Mouse (Mus musculus) heart, embryonic 16.5 days (tissue): ENCODE results near the gene Krtap9-1. TPM values are rescaled to one million over a fixed set of nuclear protein-coding genes. Genes with fewer than 3 reads are reported as not detected.
"Not testable (repeated sequence)": the region's sequence is repeated elsewhere in the genome, so short reads cannot be mapped to it uniquely, and the experiment has no call there.

Experiments used
- ATAC-seq: fragments of 200-750 bp; cut with Nextera tagmentation; replicated peaks from 2 replicates; pipeline ENCODE4 v1.8.0; 2017; ENCODE audit warnings: moderate number of reproducible peaks; ENCODE audit not compliant: insufficient read depth, low FRiP score; ENCODE audit errors: extremely low read depth
- H3K27ac ChIP-seq: fragments of 300-500 bp; sonication (generic); 2 replicates; pipeline ENCODE4 v1.5.1; 2014; ENCODE audit warnings: mild to moderate bottlenecking, low read length, control low read depth, moderate library complexity
- H3K27me3 ChIP-seq: fragments of 300-500 bp; sonication (generic); 2 replicates; pipeline ENCODE4 v1.6.1; 2014; ENCODE audit warnings: low read length, mixed read lengths; ENCODE audit not compliant: control insufficient read depth, insufficient read depth
- H3K36me3 ChIP-seq: fragments of 300-500 bp; sonication (generic); 2 replicates; pipeline ENCODE4 v1.6.1; 2014; ENCODE audit not compliant: control insufficient read depth, insufficient read depth
- H3K4me1 ChIP-seq: fragments of 300-500 bp; sonication (generic); 2 replicates; pipeline ENCODE4 v1.6.1; 2014; ENCODE audit warnings: low read length, mixed read lengths; ENCODE audit not compliant: control insufficient read depth, insufficient read depth
- H3K4me2 ChIP-seq: fragments of 300-500 bp; sonication (generic); 2 replicates; pipeline ENCODE4 v1.6.1; 2014; ENCODE audit warnings: low read depth, mild to moderate bottlenecking, control low read depth, low read length
- H3K4me3 ChIP-seq: fragments of 300-500 bp; sonication (generic); 2 replicates; pipeline ENCODE4 v1.5.1; 2014; ENCODE audit warnings: mild to moderate bottlenecking, control low read depth, low read length
- H3K9ac ChIP-seq: fragments of 300-500 bp; sonication (generic); 2 replicates; pipeline ENCODE4 v1.6.1; 2014; ENCODE audit warnings: low read length, control low read depth
- H3K9me3 ChIP-seq: fragments of 300-500 bp; sonication (generic); replicated peaks from 2 replicates; pipeline ENCODE4 v1.6.1; 2016; ENCODE audit warnings: low read length; ENCODE audit not compliant: control insufficient read depth
- WGBS: fragments of 180-500 bp; shearing (Covaris S2); extraction: QIAGEN DNeasy Blood & Tissue Kit; methylation state at CpG from one replicate; pipeline ENCODE4 v1.1.7; 2014; 5-methylcytosine and 5-hydroxymethylcytosine counted together
- polyA plus RNA-seq: library from polyadenylated mRNA; unstranded; fragments of >200 nt; fragmentation: Nextera tagmentation; extraction: Ambion mirVana; gene quantifications from 2 replicates; pipeline ENCODE4 v1.2.1, GENCODE M21; 2015

The Krtap9-1 gene
- polyA plus RNA-seq = not detected in 2 replicates

GRCm38 (mm10) chr11:99873089-99873488, at the start of gene Krtap9-1:
Gene Krtap9-1, plus strand, starts transcription at chr11:99873389.
- not testable (repeated sequence) for H3K9ac ChIP-seq, H3K4me2 ChIP-seq, H3K4me3 ChIP-seq, H3K9me3 ChIP-seq, H3K27ac ChIP-seq, ATAC-seq, H3K36me3 ChIP-seq, H3K27me3 ChIP-seq, H3K4me1 ChIP-seq
- WGBS = 73% methylated on average over 1 of the region's 1 CpGs

DNA sequence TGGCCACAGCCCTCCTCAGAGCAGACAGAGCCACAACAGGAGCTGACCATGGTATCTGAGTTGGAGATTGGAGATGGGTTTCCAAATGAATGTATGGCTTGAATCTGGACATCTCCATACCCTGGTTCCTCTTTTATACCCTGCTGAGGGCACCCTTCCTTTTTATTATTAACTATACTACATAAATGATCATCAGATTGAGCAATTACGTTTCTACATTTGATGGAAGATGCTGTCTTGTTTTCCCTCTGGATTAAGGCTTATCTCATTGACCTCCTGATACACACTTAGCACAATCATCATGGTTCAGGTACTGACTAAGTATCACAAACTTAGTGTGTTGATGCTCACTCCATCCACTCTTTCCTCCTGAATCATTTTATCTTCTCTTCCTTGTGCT, 35.2 kb upstream of the Krtap9-1 start, which contains the start of gene 2300003K06Rik:
Gene 2300003K06Rik, minus strand, starts transcription at position 101 of the 400 bp plus-strand sequence.
- Histone ChIP-seq H3K27ac (no peak within 1 kb of the TSS), H3K4me1 (no peaks in the 10 kb centered on the region), H3K4me2 (no peak within 1 kb of the TSS), H3K9me3 (no peaks in the 10 kb centered on the region), H3K36me3 (no peaks in the 10 kb centered on the region), H3K27me3 (no peaks in the 10 kb centered on the region), H3K4me3 (no peak within 1 kb of the TSS), H3K9ac (no peak within 1 kb of the TSS)
- 71% methylated on average over 1 of the region's 1 CpGs for WGBS
- ATAC-seq = no peak

GRCm38 (mm10) chr11:99842185-99842584, 31.0 kb upstream of the Krtap9-1 start:
- H3K4me3 ChIP-seq = no peak overlapping the region
- no peaks in the 10 kb centered on the region for H3K9me3 ChIP-seq
- H3K36me3 ChIP-seq = no peaks in the 10 kb centered on the region
- no peak overlapping the region for H3K9ac ChIP-seq
- H3K4me2 ChIP-seq = no peak overlapping the region
- H3K27me3 ChIP-seq = no peaks in the 10 kb centered on the region
- 66% methylated on average over 1 of the region's 1 CpGs for WGBS
- H3K27ac ChIP-seq = no peak overlapping the region
- ATAC-seq = no peak
- no peaks in the 10 kb centered on the region for H3K4me1 ChIP-seq

- H3K4me2 ChIP-seq = no peak overlapping the region
- H3K27me3 ChIP-seq = no peaks in the 10 kb centered on the region
- H3K36me3 ChIP-seq = no peaks in the 10 kb centered on the region
- H3K9ac ChIP-seq = no peak overlapping the region
- no peaks in the 10 kb centered on the region for H3K9me3 ChIP-seq
- H3K27ac ChIP-seq = no peak overlapping the region
- no peaks in the 10 kb centered on the region for H3K4me1 ChIP-seq
- no peak overlapping the region for H3K4me3 ChIP-seq
- 76% methylated on average over 2 of the region's 2 CpGs for WGBS
- no peak for ATAC-seq
Observed at GRCm38 (mm10) chr11:99846746-99847145, 26.4 kb upstream of the Krtap9-1 start.

DNA sequence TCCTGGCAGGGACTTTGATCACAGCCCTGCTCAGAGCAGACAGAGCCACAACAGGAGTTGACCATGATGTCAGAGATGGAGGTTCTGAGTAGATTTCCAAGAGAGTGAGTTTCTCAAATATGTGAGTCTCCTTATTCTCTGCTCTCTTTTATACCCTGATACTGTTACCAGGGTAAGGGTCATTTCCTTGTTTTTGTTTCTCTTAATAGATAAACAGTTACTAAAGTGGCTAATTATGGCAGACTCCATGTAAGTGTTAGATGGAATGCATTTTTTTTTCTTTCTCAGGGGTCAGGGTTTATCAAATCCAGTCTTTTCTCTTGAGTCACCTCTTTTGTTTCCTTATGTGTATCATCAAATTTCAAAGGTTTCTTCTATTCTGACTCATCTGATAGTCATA, 21.7 kb upstream of the Krtap9-1 start, which contains the start of gene Krtap4-16:
Gene Krtap4-16, minus strand, starts transcription at position 101 of the 400 bp plus-strand sequence.
- H3K9me3 ChIP-seq = no peaks in the 10 kb centered on the region
- no peak within 1 kb of the TSS for H3K4me2 ChIP-seq
- no peak within 1 kb of the TSS for H3K9ac ChIP-seq
- H3K4me3 ChIP-seq = no peak within 1 kb of the TSS
- no peak within 1 kb of the TSS for H3K27ac ChIP-seq
- no peaks in the 10 kb centered on the region for H3K4me1 ChIP-seq
- no peaks in the 10 kb centered on the region for H3K36me3 ChIP-seq
- no peaks in the 10 kb centered on the region for H3K27me3 ChIP-seq
- no peak for ATAC-seq

- 55% methylated on average over 3 of the region's 3 CpGs for WGBS
- H3K9me3 ChIP-seq = no peaks in the 10 kb centered on the region
- H3K4me1 ChIP-seq = no peaks in the 10 kb centered on the region
- H3K4me3 ChIP-seq = no peak overlapping the region
- H3K36me3 ChIP-seq = no peaks in the 10 kb centered on the region
- no peaks in the 10 kb centered on the region for H3K27me3 ChIP-seq
- H3K27ac ChIP-seq = no peak overlapping the region
- ATAC-seq = no peak
- H3K4me2 ChIP-seq = no peak overlapping the region
- H3K9ac ChIP-seq = no peak overlapping the region
Observed at GRCm38 (mm10) chr11:99854121-99854520, 19.1 kb upstream of the Krtap9-1 start.

- Histone ChIP-seq H3K4me2 (no peak within 1 kb of the TSS), H3K27me3 (no peaks in the 10 kb centered on the region), H3K27ac (no peak within 1 kb of the TSS), H3K4me3 (no peak within 1 kb of the TSS), H3K4me1 (no peaks in the 10 kb centered on the region), H3K36me3 (no peaks in the 10 kb centered on the region), H3K9ac (no peak within 1 kb of the TSS), H3K9me3 (no peaks in the 10 kb centered on the region)
- no peak for ATAC-seq
- WGBS = 74% methylated on average over 2 of the region's 2 CpGs
Observed at GRCm38 (mm10) chr11:99857617-99858016, 15.6 kb upstream of the Krtap9-1 start, which contains the start of gene Gm11568. Gene Gm11568, plus strand, starts transcription at chr11:99857917.

- Histone ChIP-seq H3K9ac (no peak overlapping the region), H3K9me3 (no peaks in the 10 kb centered on the region), H3K4me2 (no peak overlapping the region), H3K4me1 (no peaks in the 10 kb centered on the region), H3K4me3 (no peak overlapping the region), H3K27ac (no peak overlapping the region), H3K27me3 (no peaks in the 10 kb centered on the region), H3K36me3 (no peaks in the 10 kb centered on the region)
- no peak for ATAC-seq
- WGBS = 71% methylated on average over 2 of the region's 2 CpGs
Observed at GRCm38 (mm10) chr11:99858761-99859160, 14.4 kb upstream of the Krtap9-1 start.

GRCm38 (mm10) chr11:99864176-99864575, 9.0 kb upstream of the Krtap9-1 start, which contains the start of gene Gm11559:
Gene Gm11559, plus strand, starts transcription at chr11:99864476.
- not testable (repeated sequence) for H3K9me3 ChIP-seq, H3K4me3 ChIP-seq, H3K36me3 ChIP-seq, H3K9ac ChIP-seq, ATAC-seq, H3K27ac ChIP-seq, H3K4me2 ChIP-seq, H3K4me1 ChIP-seq, H3K27me3 ChIP-seq
- 38% methylated on average over 1 of the region's 1 CpGs for WGBS
